ENCODE assay signal across 9 mouse cellular contexts in genomic region chr5:148633999-148634398, GRCm38 (mm10).
A peak's percentile ranks its signal among the peaks of the same experiment; 100 is the strongest.
DNase-seq lines count a peak whose midpoint lies in the region; ATAC-seq lines count a peak whose summit lies in the region.
"Had no signal": no experiment of that assay in that cellular context is flagged by ENCODE, and none has a peak within 500 bp of the region (broad histone marks: within the 10 kb centered on the region; RNA-seq: fewer than 3 reads in every experiment).

No protein-coding gene starts in this region.

- no peak overlapping the region for H3K9ac ChIP-seq in hindbrain, embryonic 13.5 days
- H3K9ac ChIP-seq in hindbrain, embryonic 11.5 days (ENCODE audit: low read depth, low read length): no peak overlapping the region
- no peak overlapping the region for H3K9ac ChIP-seq in lung, embryonic 16.5 days (ENCODE audit: low read length)

- H3K4me2 ChIP-seq in hindbrain, embryonic 13.5 days: no peak overlapping the region
- H3K4me2 ChIP-seq in hindbrain, embryonic 11.5 days (replicated peaks; ENCODE audit: low read depth, low read length): no peak overlapping the region
- H3K4me2 ChIP-seq in lung, embryonic 16.5 days (ENCODE audit: low read depth, low read length): no peak overlapping the region

- ATAC-seq in hindbrain, embryonic 13.5 days (ENCODE audit: low FRiP score): 0 out of 2 replicates have a peak, but pooled peaks have one; percentile 38
- no peak for ATAC-seq in hindbrain, embryonic 11.5 days (ENCODE audit: low FRiP score)
- ATAC-seq in common myeloid progenitor, adult 5-6 weeks (replicated peaks; ENCODE audit: low read depth, poor library complexity, severe bottlenecking): peak; percentile 92
- ATAC-seq in lung, embryonic 16.5 days (ENCODE audit: low read depth): peak; percentile 32

- H3K27me3 ChIP-seq in hindbrain, embryonic 13.5 days: no peaks in the 10 kb centered on the region
- no peaks in the 10 kb centered on the region for H3K27me3 ChIP-seq in hindbrain, embryonic 11.5 days (ENCODE audit: control insufficient read depth, insufficient read depth, low read length)
- H3K27me3 ChIP-seq in lung, embryonic 16.5 days (ENCODE audit: control insufficient read depth, insufficient read depth, low read depth, low read length): no peaks in the 10 kb centered on the region

- no peaks in the 10 kb centered on the region for H3K9me3 ChIP-seq in hindbrain, embryonic 13.5 days
- no peaks in the 10 kb centered on the region for H3K9me3 ChIP-seq in hindbrain, embryonic 11.5 days (ENCODE audit: control insufficient read depth, low read length)
- no peaks in the 10 kb centered on the region for H3K9me3 ChIP-seq in lung, embryonic 16.5 days (ENCODE audit: control insufficient read depth, low read length)

- no peaks in the 10 kb centered on the region for H3K36me3 ChIP-seq in hindbrain, embryonic 13.5 days
- no peaks in the 10 kb centered on the region for H3K36me3 ChIP-seq in hindbrain, embryonic 11.5 days (ENCODE audit: control insufficient read depth, insufficient read depth, low read length)
- H3K36me3 ChIP-seq in lung, embryonic 16.5 days (ENCODE audit: control insufficient read depth, insufficient read depth, low read length): no peaks in the 10 kb centered on the region
- H3K36me3 ChIP-seq: G1E had no signal

- no peak for DNase-seq in hindbrain, embryonic 11.5 days (ENCODE audit: low spot score)
- peak; percentile 67 for DNase-seq in 416B (ENCODE audit: low read depth)
- DNase-seq in urinary bladder, postnatal 4 days (ENCODE audit: low spot score in 2 of 2): no peak
- no peak for DNase-seq in cerebellum, postnatal 36 days
- DNase-seq in layer of hippocampus, adult 11-12 months (ENCODE audit: low spot score): no peak

- peak overlapping the region; percentile 45; the same call in 1 of the 2 replicates for H3K27ac ChIP-seq in hindbrain, embryonic 13.5 days
- no peak overlapping the region for H3K27ac ChIP-seq in hindbrain, embryonic 11.5 days (ENCODE audit: low read depth, low read length)
- no peak overlapping the region for H3K27ac ChIP-seq in lung, embryonic 16.5 days (ENCODE audit: low read length)

- H3K4me1 ChIP-seq in hindbrain, embryonic 13.5 days (replicated peaks): peaks cover 24% of the 10 kb centered on the region
- no peaks in the 10 kb centered on the region for H3K4me1 ChIP-seq in hindbrain, embryonic 11.5 days (replicated peaks; ENCODE audit: control insufficient read depth, insufficient read depth, low read length)
- peaks cover 29% of the 10 kb centered on the region for H3K4me1 ChIP-seq in lung, embryonic 16.5 days (replicated peaks; ENCODE audit: control insufficient read depth, insufficient read depth, low read length)

- H3K4me3 ChIP-seq in hindbrain, embryonic 13.5 days: no peak overlapping the region
- no peak overlapping the region for H3K4me3 ChIP-seq in hindbrain, embryonic 11.5 days (ENCODE audit: low read depth, low read length)
- no peak overlapping the region for H3K4me3 ChIP-seq in lung, embryonic 16.5 days (ENCODE audit: low read length)

- WGBS in hindbrain, embryonic 13.5 days: 62% methylated on average over 5 of the region's 5 CpGs
- 77% methylated on average over 5 of the region's 5 CpGs for WGBS in hindbrain, embryonic 11.5 days
- WGBS in lung, embryonic 16.5 days: 26% methylated on average over 5 of the region's 5 CpGs
